Mouse (Mus musculus) limb, embryonic 11.5 days (tissue): Measurements from ENCODE around the gene Ndufa9. TPM values are rescaled to one million over a fixed set of nuclear protein-coding genes. Genes with fewer than 3 reads are reported as not detected.

Experiments
- ATAC-seq: fragments of 200-750 bp; cut with Nextera tagmentation; 2 replicates; pipeline ENCODE4 v1.8.0; 2017; ENCODE audit warnings: low read depth; ENCODE audit not compliant: insufficient number of reproducible peaks, low FRiP score, low TSS enrichment
- DNase-seq: peaks from one replicate; pipeline ENCODE4 v3.0.0-alpha.2; 2015; ENCODE audit warnings: low spot score
- H3K27ac ChIP-seq: fragments of 300-500 bp; sonication (generic); replicated peaks from 2 replicates; pipeline ENCODE4 v1.5.1; 2014; ENCODE audit warnings: low read depth, mild to moderate bottlenecking, low read length
- H3K27me3 ChIP-seq: fragments of 300-500 bp; sonication (generic); 2 replicates; pipeline ENCODE4 v1.6.1; 2014; ENCODE audit warnings: mild to moderate bottlenecking, low read length, mixed read lengths; ENCODE audit not compliant: control insufficient read depth, insufficient read depth
- H3K36me3 ChIP-seq: fragments of 300-500 bp; sonication (generic); 2 replicates; pipeline ENCODE4 v1.6.1; 2014; ENCODE audit warnings: mild to moderate bottlenecking, low read length, moderate library complexity, mixed read lengths; ENCODE audit not compliant: control insufficient read depth, insufficient read depth
- H3K4me1 ChIP-seq: fragments of 300-500 bp; sonication (generic); 2 replicates; pipeline ENCODE4 v1.6.1; 2014; ENCODE audit warnings: low read length, mixed read lengths; ENCODE audit not compliant: control insufficient read depth, insufficient read depth
- H3K4me2 ChIP-seq: fragments of 300-500 bp; sonication (generic); 2 replicates; pipeline ENCODE4 v1.6.1; 2014; ENCODE audit warnings: low read depth, mild to moderate bottlenecking, moderate library complexity; ENCODE audit not compliant: severe bottlenecking
- H3K4me3 ChIP-seq: fragments of 300-500 bp; sonication (generic); 2 replicates; pipeline ENCODE4 v1.5.1; 2014; ENCODE audit warnings: low read depth, low read length
- H3K9ac ChIP-seq: fragments of 300-500 bp; sonication (generic); 2 replicates; pipeline ENCODE4 v1.6.1; 2014; ENCODE audit warnings: mild to moderate bottlenecking, low read length
- H3K9me3 ChIP-seq: fragments of 300-500 bp; sonication (generic); 2 replicates; pipeline ENCODE4 v1.6.1; 2016; ENCODE audit warnings: low read length; ENCODE audit not compliant: control insufficient read depth
- WGBS: fragments of 180-500 bp; shearing (Covaris S2); extraction: QIAGEN DNeasy Blood & Tissue Kit; methylation state at CpG from one replicate; pipeline ENCODE4 v1.1.7; 2014; 5-methylcytosine and 5-hydroxymethylcytosine counted together
- polyA plus RNA-seq: library from polyadenylated mRNA; unstranded; fragments of >200 nt; fragmentation: Nextera tagmentation; extraction: Ambion mirVana; gene quantifications from 2 replicates; pipeline ENCODE4 v1.2.1, GENCODE M21; 2014

The Ndufa9 gene
- polyA plus RNA-seq, 1 experiment from 2014 or later: 192 TPM

GRCm38 (mm10) chr6:126784206-126784605 is 64.7 kb downstream of the Ndufa9 start:
- H3K4me2 ChIP-seq: no peak overlapping the region
- ATAC-seq: no peak
- no peak overlapping the region for H3K9ac ChIP-seq
- H3K27ac ChIP-seq: no peak overlapping the region
- H3K9me3 ChIP-seq: no peaks in the 10 kb centered on the region
- no peaks in the 10 kb centered on the region for H3K27me3 ChIP-seq
- no peak overlapping the region for H3K4me3 ChIP-seq
- H3K36me3 ChIP-seq: no peaks in the 10 kb centered on the region
- no peak for DNase-seq
- H3K4me1 ChIP-seq: no peaks in the 10 kb centered on the region
- WGBS: 53% methylated on average over 5 of the region's 5 CpGs

DNA sequence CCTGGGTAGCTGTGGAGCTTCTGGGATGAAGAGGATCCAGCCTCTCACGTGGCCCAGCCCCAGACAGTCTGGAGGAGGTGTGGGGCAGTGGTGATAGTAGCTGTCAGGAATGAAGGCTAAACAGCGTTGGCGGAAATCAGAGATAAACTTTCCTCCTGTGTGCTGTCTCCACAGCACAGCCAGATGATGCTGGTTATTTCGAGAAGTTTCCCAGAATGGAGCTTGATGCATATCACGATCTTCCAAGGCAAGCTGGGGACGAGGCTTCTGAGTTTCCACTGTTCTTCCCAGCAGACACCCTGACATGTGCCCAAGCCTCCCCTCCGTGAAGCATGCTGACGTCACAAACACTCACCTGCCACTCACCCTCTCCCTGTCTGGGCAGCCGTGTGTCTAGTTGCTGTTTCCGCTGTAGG is 65.3 kb downstream of the Ndufa9 start:
- no peaks in the 10 kb centered on the region for H3K4me1 ChIP-seq
- no peaks in the 10 kb centered on the region for H3K27me3 ChIP-seq
- no peak for ATAC-seq
- H3K9me3 ChIP-seq: no peaks in the 10 kb centered on the region
- no peak overlapping the region for H3K4me3 ChIP-seq
- no peaks in the 10 kb centered on the region for H3K36me3 ChIP-seq
- H3K9ac ChIP-seq: no peak overlapping the region
- 65% methylated on average over 10 of the region's 10 CpGs for WGBS
- no peak for DNase-seq
- no peak overlapping the region for H3K4me2 ChIP-seq
- H3K27ac ChIP-seq: no peak overlapping the region

GRCm38 (mm10) chr6:126783056-126783455 is 65.9 kb downstream of the Ndufa9 start:
- Histone ChIP-seq H3K27me3 (no peaks in the 10 kb centered on the region), H3K4me2 (no peak overlapping the region), H3K4me3 (no peak overlapping the region), H3K36me3 (no peaks in the 10 kb centered on the region), H3K9me3 (no peaks in the 10 kb centered on the region), H3K9ac (no peak overlapping the region), H3K27ac (no peak overlapping the region), H3K4me1 (no peaks in the 10 kb centered on the region)
- DNase-seq: no peak
- WGBS: 83% methylated on average over 1 of the region's 1 CpGs
- no peak for ATAC-seq

DNA sequence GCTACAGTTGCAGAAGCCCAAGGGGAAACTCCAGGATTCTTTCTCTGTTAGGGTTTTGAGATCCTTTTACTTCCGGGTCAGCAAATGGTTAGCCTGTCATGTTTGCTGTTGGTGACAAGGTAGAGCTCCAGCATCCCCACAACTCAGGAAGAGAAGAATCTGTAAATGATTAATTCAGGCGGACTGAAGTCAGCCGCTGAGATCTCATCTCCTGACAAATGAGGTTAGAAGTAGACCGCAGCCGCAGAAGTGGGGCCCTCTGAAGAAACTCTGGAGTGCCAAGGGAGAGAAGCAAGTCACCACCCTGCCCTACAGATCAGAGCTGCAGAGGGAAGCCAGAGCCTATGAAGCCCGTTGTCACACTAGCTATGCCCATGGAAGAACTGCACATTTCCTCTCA is 71.0 kb downstream of the Ndufa9 start:
- no peaks in the 10 kb centered on the region for H3K4me1 ChIP-seq
- H3K27ac ChIP-seq: no peak overlapping the region
- H3K27me3 ChIP-seq: no peaks in the 10 kb centered on the region
- ATAC-seq (no peak), DNase-seq (no peak)
- H3K36me3 ChIP-seq: no peaks in the 10 kb centered on the region
- no peak overlapping the region for H3K4me2 ChIP-seq
- H3K4me3 ChIP-seq: no peak overlapping the region
- H3K9ac ChIP-seq: no peak overlapping the region
- no peaks in the 10 kb centered on the region for H3K9me3 ChIP-seq
- 61% methylated on average over 6 of the region's 6 CpGs for WGBS

DNA sequence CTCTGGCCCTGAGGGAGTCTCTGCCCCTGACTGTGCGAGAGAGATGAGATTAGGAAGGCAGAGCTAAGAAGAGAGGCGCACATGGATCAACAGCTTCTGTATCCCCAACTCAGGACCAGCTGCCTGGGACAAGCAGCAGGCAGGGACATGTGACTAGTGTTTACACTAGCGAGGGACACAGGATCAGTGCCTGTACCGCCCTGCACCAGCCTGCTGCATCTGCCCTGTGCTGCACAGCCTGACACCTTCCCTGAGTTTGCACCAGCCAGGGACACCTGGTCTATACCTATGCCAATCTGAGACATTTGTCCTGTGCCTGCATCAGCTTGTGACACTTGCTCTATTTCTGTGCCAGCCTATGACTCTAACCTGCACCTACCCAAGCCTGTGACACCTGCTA is 75.1 kb downstream of the Ndufa9 start:
- no peak for DNase-seq
- WGBS: 59% methylated on average over 4 of the region's 4 CpGs
- no peaks in the 10 kb centered on the region for H3K36me3 ChIP-seq
- H3K4me3 ChIP-seq: no peak overlapping the region
- ATAC-seq: no peak
- no peaks in the 10 kb centered on the region for H3K4me1 ChIP-seq
- H3K27me3 ChIP-seq: no peaks in the 10 kb centered on the region
- H3K9ac ChIP-seq: no peak overlapping the region
- no peaks in the 10 kb centered on the region for H3K9me3 ChIP-seq
- H3K27ac ChIP-seq: no peak overlapping the region
- no peak overlapping the region for H3K4me2 ChIP-seq

GRCm38 (mm10) chr6:126772326-126772725 is 76.6 kb downstream of the Ndufa9 start:
- Histone ChIP-seq H3K27ac (no peak overlapping the region), H3K9ac (no peak overlapping the region), H3K4me3 (no peak overlapping the region), H3K9me3 (no peaks in the 10 kb centered on the region), H3K4me2 (no peak overlapping the region), H3K36me3 (no peaks in the 10 kb centered on the region), H3K4me1 (0 out of 2 replicates have a peak, but pooled peaks cover 6% of the 10 kb centered on the region), H3K27me3 (no peaks in the 10 kb centered on the region)
- DNase-seq: no peak
- ATAC-seq: no peak
- 82% methylated on average over 4 of the region's 4 CpGs for WGBS

Other genes with a start within 250 kb of the Ndufa9 start
- gene Kcna1, start 202.8 kb downstream of the Ndufa9 start, polyA plus RNA-seq: 0.23 and 0.38 TPM in 2 replicates
- gene Kcna6, start 108.5 kb downstream of the Ndufa9 start, polyA plus RNA-seq: 5.3 and 6.8 TPM in 2 replicates
- gene Akap3, start 4.0 kb upstream of the Ndufa9 start, polyA plus RNA-seq: not detected in 2 replicates
- gene Dyrk4, start 72.7 kb upstream of the Ndufa9 start, polyA plus RNA-seq: not detected in 2 replicates
- 90.7 and 92.9 TPM in 2 replicates for gene Rad51ap1, start 90.5 kb upstream of the Ndufa9 start, polyA plus RNA-seq
- 17.0 and 17.2 TPM in 2 replicates for gene D6Wsu163e, start 90.8 kb upstream of the Ndufa9 start, polyA plus RNA-seq
- 0.06 and 0.08 TPM in 2 replicates for gene Fgf6, start 166.4 kb upstream of the Ndufa9 start, polyA plus RNA-seq
- not detected in 2 replicates for gene Fgf23, start 223.8 kb upstream of the Ndufa9 start, polyA plus RNA-seq